Mouse (Mus musculus) hindbrain, postnatal 0 days (tissue): Measurements from ENCODE around the gene 2210016L21Rik. TPM values are rescaled to one million over a fixed set of nuclear protein-coding genes. Genes with fewer than 3 reads are reported as not detected.

ENCODE experiments used
- ATAC-seq: fragments of 200-750 bp; cut with Nextera tagmentation; 2 replicates; pipeline ENCODE4 v1.8.0; 2017; ENCODE audit warnings: mild to moderate bottlenecking, moderate TSS enrichment, moderate library complexity
- DNase-seq: peaks from one replicate; pipeline ENCODE4 v3.0.0-alpha.2; 2015; ENCODE audit warnings: low spot score
- H3K27ac ChIP-seq: fragments of 300-500 bp; sonication (generic); 2 replicates; pipeline ENCODE4 v1.5.1; 2014; ENCODE audit warnings: mild to moderate bottlenecking
- H3K27me3 ChIP-seq: fragments of 300-500 bp; sonication (generic); 2 replicates; pipeline ENCODE4 v1.6.1; 2014; ENCODE audit warnings: low read length, mixed read lengths; ENCODE audit not compliant: insufficient read depth
- H3K36me3 ChIP-seq: fragments of 300-500 bp; sonication (generic); 2 replicates; pipeline ENCODE4 v1.6.1; 2014; ENCODE audit warnings: low read length, mixed read lengths; ENCODE audit not compliant: insufficient read depth
- H3K4me1 ChIP-seq: fragments of 300-500 bp; sonication (generic); 2 replicates; pipeline ENCODE4 v1.6.1; 2014; ENCODE audit warnings: antibody characterized with exemption, low read length, mixed read lengths; ENCODE audit not compliant: insufficient read depth
- H3K4me2 ChIP-seq: fragments of 300-500 bp; sonication (generic); 2 replicates; pipeline ENCODE4 v1.6.1; 2014; ENCODE audit warnings: low read depth, mild to moderate bottlenecking, low read length, moderate library complexity, mixed read lengths
- H3K4me3 ChIP-seq: fragments of 300-500 bp; sonication (generic); 2 replicates; pipeline ENCODE4 v1.5.1; 2014; ENCODE audit warnings: low read length
- H3K9ac ChIP-seq: fragments of 300-500 bp; sonication (generic); replicated peaks from 2 replicates; pipeline ENCODE4 v1.6.1; 2014; ENCODE audit warnings: mild to moderate bottlenecking, low read length, moderate library complexity, mixed read lengths
- H3K9me3 ChIP-seq: fragments of 300-500 bp; sonication (generic); 2 replicates; pipeline ENCODE4 v1.6.1; 2016; ENCODE audit warnings: low read length, mixed read lengths
- CTCF ChIP-seq: IDR thresholded peaks from 2 replicates; pipeline ENCODE4 v1.5.1; 2016; ENCODE audit warnings: antibody characterized with exemption, control low read depth, low read depth
- WGBS: fragments of 180-500 bp; shearing (Covaris S2); extraction: QIAGEN DNeasy Blood & Tissue Kit; methylation state at CpG from one replicate; pipeline ENCODE4 v1.1.7; 2014; 5-methylcytosine and 5-hydroxymethylcytosine counted together
- polyA plus RNA-seq: library from polyadenylated mRNA; unstranded; fragments of >200 nt; fragmentation: Nextera tagmentation; extraction: Ambion mirVana; gene quantifications from 2 replicates; pipeline ENCODE4 v1.2.1, GENCODE M21; 2015
- total RNA-seq: library from RNA; depleted of rRNA; stranded (reverse); fragments of >200 nt; gene quantifications from 2 replicates; pipeline ENCODE4 v1.2.3, GENCODE M21; 2014

The 2210016L21Rik gene
- total and polyA plus RNA-seq, 2 experiments from 2014 or later, result 53.0 to 178 TPM

- TF ChIP-seq CTCF, result no peak
- H3K4me2 ChIP-seq, result no peak overlapping the region
- H3K27ac ChIP-seq, result no peak overlapping the region
- no peaks in the 10 kb centered on the region for H3K9me3 ChIP-seq
- no peaks in the 10 kb centered on the region for H3K4me1 ChIP-seq
- no peaks in the 10 kb centered on the region for H3K27me3 ChIP-seq
- H3K4me3 ChIP-seq, result no peak overlapping the region
- DNase-seq (no peak), ATAC-seq (no peak)
- no peaks in the 10 kb centered on the region for H3K36me3 ChIP-seq
- WGBS, result 61% methylated on average over 10 of the region's 10 CpGs
- H3K9ac ChIP-seq, result no peak overlapping the region
These were observed 19.6 kb upstream of the 2210016L21Rik start for GRCm38 (mm10) chr5:114922366-114922731.

GRCm38 (mm10) chr5:114922998-114923473 lies 18.9 kb upstream of the 2210016L21Rik start, which contains the start of gene Oasl1:
Gene Oasl1, plus strand, starts transcription at chr5:114923240.
- 0 out of 2 replicates have a peak, but pooled peaks have one; percentile 21 for ATAC-seq
- peak; percentile 45 for DNase-seq
- Histone ChIP-seq H3K36me3 (no peaks in the 10 kb centered on the region), H3K4me3 (peak within 1 kb of the TSS; percentile 15; the same call in 1 of the 2 replicates), H3K27ac (no peak within 1 kb of the TSS), H3K27me3 (no peaks in the 10 kb centered on the region), H3K9ac (no peak within 1 kb of the TSS), H3K4me1 (no peaks in the 10 kb centered on the region), H3K9me3 (no peaks in the 10 kb centered on the region), H3K4me2 (peak within 1 kb of the TSS; percentile 42)
- no peak for TF ChIP-seq CTCF
- 35% methylated on average over 15 of the region's 15 CpGs for WGBS

- Histone ChIP-seq H3K4me1 (no peaks in the 10 kb centered on the region), H3K27ac (no peak overlapping the region), H3K4me3 (no peak overlapping the region), H3K27me3 (no peaks in the 10 kb centered on the region), H3K36me3 (no peaks in the 10 kb centered on the region), H3K9ac (no peak overlapping the region), H3K4me2 (no peak overlapping the region), H3K9me3 (no peaks in the 10 kb centered on the region)
- ATAC-seq (no peak), DNase-seq (no peak)
- 76% methylated on average over 1 of the region's 1 CpGs for WGBS
- TF ChIP-seq CTCF, result no peak
These were observed 15.7 kb upstream of the 2210016L21Rik start for GRCm38 (mm10) chr5:114926153-114926684.

- no peak overlapping the region for H3K4me2 ChIP-seq
- H3K27me3 ChIP-seq, result no peaks in the 10 kb centered on the region
- WGBS, result 67% methylated on average over 9 of the region's 9 CpGs
- TF ChIP-seq CTCF, result no peak
- H3K36me3 ChIP-seq, result no peaks in the 10 kb centered on the region
- no peaks in the 10 kb centered on the region for H3K9me3 ChIP-seq
- H3K9ac ChIP-seq, result no peak overlapping the region
- H3K4me1 ChIP-seq, result no peaks in the 10 kb centered on the region
- DNase-seq (no peak), ATAC-seq (no peak)
- no peak overlapping the region for H3K4me3 ChIP-seq
- no peak overlapping the region for H3K27ac ChIP-seq
These were observed 15.2 kb upstream of the 2210016L21Rik start for GRCm38 (mm10) chr5:114926753-114927152.

GRCm38 (mm10) chr5:114931626-114932025 lies 10.3 kb upstream of the 2210016L21Rik start:
- Histone ChIP-seq H3K9ac (no peak overlapping the region), H3K27me3 (no peaks in the 10 kb centered on the region), H3K36me3 (no peaks in the 10 kb centered on the region), H3K9me3 (no peaks in the 10 kb centered on the region), H3K4me3 (no peak overlapping the region), H3K4me1 (no peaks in the 10 kb centered on the region), H3K27ac (no peak overlapping the region), H3K4me2 (no peak overlapping the region)
- WGBS, result 67% methylated on average over 5 of the region's 5 CpGs
- DNase-seq (no peak), ATAC-seq (no peak)
- no peak for TF ChIP-seq CTCF

GRCm38 (mm10) chr5:114933206-114933605 lies 8.8 kb upstream of the 2210016L21Rik start:
- no peak overlapping the region for H3K9ac ChIP-seq
- H3K36me3 ChIP-seq, result no peaks in the 10 kb centered on the region
- no peak overlapping the region for H3K4me3 ChIP-seq
- H3K9me3 ChIP-seq, result no peaks in the 10 kb centered on the region
- no peak for TF ChIP-seq CTCF
- ATAC-seq (no peak), DNase-seq (no peak)
- no peak overlapping the region for H3K4me2 ChIP-seq
- H3K27me3 ChIP-seq, result no peaks in the 10 kb centered on the region
- H3K4me1 ChIP-seq, result no peaks in the 10 kb centered on the region
- H3K27ac ChIP-seq, result no peak overlapping the region
- 84% methylated on average over 8 of the region's 8 CpGs for WGBS

GRCm38 (mm10) chr5:114935838-114936237 lies 6.1 kb upstream of the 2210016L21Rik start:
- H3K27ac ChIP-seq, result no peak overlapping the region
- ATAC-seq, result no peak
- no peaks in the 10 kb centered on the region for H3K9me3 ChIP-seq
- TF ChIP-seq CTCF, result no peak
- no peak overlapping the region for H3K9ac ChIP-seq
- H3K4me1 ChIP-seq, result no peaks in the 10 kb centered on the region
- 10% methylated on average over 3 of the region's 3 CpGs for WGBS
- H3K27me3 ChIP-seq, result no peaks in the 10 kb centered on the region
- no peaks in the 10 kb centered on the region for H3K36me3 ChIP-seq
- peak; percentile 51 for DNase-seq
- H3K4me2 ChIP-seq, result no peak overlapping the region
- no peak overlapping the region for H3K4me3 ChIP-seq
